Mouse (Mus musculus) left cerebral cortex, postnatal 25 days (tissue): ENCODE results near the gene Ptprj. TPM values are rescaled to one million over a fixed set of nuclear protein-coding genes. Genes with fewer than 3 reads are reported as not detected.

Experiments used
- DNase-seq, 2 experiments: peaks; one replicate each; pipeline ENCODE4 v3.0.0; 2022; ENCODE audit warnings: low spot score in 2 of 2, mixed read lengths in 1 of 2
- intact Hi-C: fragments of 180-260 bp; cut with DNase I; formaldehyde crosslinking; loops from one replicate; pipeline ENCODE4 v1.15.1; 2025
- total RNA-seq, 2 experiments: library from RNA; stranded (reverse); gene quantifications; 2 replicates each; pipeline ENCODE4 v1.2.3; 2021

Ptprj gene
- total RNA-seq, 2 experiments from 2014 or later, result 116 to 122 TPM

DNA sequence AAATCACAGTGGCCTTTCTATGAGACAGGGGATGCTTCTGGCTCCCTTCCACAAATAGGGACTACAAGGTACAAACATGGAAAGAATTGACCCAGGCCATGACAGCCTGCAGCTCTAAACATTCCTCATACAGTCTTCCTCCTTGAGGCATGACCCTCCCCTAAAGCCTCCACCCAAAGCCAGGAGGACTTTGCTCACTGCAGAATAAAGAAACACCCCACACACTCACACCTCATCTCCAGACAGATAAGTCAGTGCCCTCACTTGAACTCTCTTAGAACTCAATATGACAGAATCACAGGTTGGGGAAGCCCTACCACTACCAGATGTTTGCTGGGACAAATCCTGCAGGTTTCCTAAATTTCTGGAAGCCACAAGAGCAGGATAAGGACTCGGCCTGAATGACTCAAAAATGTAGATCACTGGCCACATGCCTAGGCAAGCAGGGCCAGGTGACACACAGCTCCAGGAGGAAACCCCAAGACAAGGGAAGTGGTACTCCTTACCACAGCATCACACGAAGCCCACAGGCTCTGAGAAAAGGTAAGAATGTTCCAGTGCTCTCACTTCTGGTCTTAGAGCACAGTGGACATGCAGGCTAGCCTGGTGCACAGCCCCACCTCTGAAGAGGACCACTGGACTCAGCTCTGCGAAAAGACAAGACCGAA, 84.3 kb downstream of the Ptprj start:
- peak in 1 of 2 experiments; percentile 1 for DNase-seq
- intact Hi-C loops, result no loop called here

DNA sequence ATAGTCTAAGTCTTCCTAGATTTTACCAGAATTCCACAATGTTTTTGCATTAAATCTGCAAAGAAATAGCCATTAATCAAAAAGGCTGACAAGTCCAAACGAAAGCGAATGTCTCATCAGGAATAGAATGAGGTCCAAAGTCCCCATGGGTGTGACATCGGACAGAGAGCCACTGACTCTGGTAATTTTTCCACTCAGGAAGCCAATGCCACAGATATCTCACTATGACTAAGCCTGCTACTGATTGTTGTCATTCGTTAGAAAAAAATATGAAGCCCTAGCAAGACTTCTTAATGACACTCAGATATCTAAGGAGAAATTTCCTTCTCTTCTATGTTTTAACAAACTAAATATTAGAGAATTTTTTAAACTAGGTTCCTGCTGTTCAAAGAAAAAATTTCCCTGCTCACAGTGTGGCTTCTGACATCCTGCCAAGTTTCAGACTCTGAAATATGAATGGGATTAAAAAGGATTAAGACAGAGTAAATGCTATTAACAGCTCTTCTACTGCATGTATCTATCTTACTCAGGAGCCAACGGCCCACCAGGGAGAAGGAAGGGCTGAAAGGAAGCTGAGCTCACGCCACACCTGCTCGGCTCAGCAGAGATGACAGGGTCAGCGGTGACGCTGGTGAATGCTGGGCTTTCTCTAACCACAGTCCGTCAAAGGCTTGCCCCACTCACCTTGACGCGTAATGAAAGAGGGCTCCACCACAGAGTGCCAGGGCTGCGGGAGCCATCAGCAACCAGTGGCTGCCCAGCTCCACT, 90.0 kb downstream of the Ptprj start:
- intact Hi-C loops, result no loop called here
- DNase-seq, result no peak

DNA sequence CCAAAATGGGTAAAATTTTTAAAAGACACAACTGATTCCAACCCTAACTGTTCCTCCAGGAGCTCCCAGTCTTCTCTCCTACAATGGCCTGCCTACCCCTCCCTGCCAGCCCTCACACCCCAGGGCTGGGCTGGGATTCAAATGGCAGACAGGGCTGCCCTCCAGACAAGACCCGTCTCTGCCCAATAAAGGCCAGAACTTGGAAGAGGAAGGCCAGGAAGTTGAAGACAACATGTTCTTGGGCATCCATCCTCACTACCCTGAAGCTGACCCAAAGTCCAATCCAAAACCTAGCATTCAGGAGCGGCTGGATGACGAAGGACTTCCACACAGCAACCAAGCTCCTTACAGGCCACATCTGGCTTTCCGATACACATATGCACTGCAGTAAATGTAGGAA, 90.6 kb downstream of the Ptprj start:
- DNase-seq, result no peak
- intact Hi-C loops, result no loop called here

DNA sequence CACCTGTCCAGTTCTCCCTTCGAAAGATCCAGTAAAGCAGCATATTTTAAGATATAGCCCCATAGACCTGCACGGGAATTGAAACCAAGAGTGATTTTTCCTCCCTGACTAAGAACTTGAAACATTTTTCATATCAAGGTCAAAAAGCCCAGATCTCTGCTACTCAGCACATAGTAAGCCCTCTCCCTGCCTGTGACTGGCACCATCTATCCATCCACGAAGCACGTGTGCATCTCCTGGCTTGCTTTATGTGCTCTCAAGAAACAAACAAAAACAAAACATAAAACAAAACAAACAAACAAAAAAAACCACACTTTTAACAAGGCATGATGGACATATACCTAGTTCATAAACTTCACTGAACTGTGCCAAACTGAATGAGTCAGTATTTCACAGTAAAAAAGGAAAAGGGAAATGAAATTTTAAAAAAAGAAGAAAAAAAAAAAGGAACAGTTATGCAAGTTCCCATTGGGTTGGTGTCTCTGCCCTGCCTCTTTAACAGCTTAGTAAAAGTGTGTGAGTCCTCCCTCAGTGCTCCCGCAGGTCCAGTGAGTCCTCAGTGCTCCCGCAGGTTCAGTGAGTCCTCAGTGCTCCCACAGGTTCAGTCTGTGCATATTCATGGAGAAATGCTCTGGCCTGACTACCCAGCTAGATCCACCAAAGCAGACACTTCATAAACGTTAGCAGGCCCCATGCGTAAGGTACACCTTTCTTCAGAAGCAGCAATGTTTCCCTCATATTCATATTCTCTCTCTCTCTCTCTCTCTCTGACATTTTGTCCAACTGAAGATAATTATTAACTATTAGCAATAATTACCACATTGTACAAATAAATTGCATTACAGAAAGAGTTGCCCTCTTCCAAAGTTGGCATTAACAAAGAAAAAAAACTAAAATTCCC, 91.5 kb downstream of the Ptprj start:
- intact Hi-C loops, result no loop called here
- no peak for DNase-seq

DNA sequence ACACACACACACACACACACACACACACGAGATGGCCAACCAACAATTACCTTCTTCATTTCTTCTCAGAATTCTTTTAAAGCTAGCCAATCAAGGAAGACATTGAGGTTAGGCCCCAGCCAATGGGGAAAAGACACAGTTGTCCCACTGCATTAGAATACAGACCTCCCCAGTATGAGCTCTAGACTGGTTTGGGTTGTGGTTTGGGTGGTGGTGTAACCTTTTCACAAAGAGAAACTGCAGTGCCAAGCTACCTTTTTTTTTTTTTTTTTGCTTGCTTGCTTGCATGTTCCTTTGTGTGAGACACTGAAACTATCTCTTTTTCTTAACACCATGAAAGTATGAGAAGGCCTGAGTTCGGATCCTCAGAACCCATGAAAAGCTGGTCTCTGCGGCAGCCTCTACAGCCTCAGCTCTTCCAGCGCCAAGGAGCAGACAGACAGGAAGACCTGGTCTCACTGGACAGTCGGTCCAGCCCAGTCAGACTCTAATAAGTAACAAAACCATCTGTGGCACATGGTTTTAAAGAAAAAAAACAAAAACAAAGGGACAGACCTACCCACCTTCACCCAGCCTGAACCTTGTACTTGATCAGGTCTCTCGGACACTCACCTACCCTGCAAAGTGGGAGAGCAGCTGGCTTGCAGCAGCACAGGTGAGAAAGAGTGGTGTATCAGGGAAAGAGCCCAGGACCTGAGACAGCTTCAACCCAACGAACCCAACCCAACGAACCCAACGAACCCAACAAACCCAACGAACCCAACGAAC, 92.8 kb downstream of the Ptprj start:
- DNase-seq, result no peak
- intact Hi-C loops, result no loop called here

DNA sequence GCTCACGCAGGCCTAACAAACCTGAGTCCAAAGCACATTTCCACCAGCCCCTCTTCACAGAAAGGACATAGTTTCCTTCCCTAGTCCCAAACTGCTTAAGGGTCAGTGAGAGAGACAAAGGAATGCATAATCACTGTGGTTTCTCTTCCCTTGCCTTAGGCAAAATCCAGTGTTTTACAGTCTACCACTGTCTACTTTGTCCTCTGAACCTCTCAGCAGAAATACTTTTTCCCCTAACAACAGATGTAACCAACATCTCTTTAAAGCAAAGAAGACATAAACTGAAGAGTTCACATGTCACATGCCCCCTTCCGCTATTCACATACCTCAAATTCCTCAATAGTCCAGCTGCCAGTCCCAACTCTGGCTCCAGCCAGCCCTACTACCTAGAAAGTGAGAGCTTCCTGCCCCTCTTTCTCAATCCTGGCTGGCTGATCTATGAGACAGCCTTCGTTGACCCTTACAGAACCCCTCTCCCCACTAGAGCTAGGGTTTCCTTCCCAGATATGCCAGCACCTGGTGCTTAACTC, 94.2 kb downstream of the Ptprj start:
- no peak for DNase-seq
- intact Hi-C loops, result no loop called here

DNA sequence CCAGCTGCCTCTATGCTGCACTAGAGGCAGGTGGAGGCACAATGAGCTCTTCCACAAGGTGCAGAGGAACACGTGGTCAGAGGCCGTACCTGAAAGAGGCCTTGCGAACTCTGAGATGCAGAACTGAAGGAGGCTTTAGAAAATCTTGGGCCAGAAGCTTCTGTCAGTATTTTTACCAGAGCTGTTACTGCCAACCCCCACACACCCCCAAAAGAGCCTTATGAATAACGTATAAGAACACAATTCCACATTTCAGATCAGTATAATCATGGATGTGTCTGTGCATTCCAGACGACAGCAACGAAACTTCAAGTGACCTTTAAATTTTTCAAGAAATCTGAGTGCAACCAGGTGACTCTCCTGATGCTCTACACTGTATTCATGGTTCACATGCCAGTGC, 98.9 kb downstream of the Ptprj start:
- intact Hi-C loops, result no loop called here
- DNase-seq, result peak in 1 of 2 experiments; percentile 73

DNA sequence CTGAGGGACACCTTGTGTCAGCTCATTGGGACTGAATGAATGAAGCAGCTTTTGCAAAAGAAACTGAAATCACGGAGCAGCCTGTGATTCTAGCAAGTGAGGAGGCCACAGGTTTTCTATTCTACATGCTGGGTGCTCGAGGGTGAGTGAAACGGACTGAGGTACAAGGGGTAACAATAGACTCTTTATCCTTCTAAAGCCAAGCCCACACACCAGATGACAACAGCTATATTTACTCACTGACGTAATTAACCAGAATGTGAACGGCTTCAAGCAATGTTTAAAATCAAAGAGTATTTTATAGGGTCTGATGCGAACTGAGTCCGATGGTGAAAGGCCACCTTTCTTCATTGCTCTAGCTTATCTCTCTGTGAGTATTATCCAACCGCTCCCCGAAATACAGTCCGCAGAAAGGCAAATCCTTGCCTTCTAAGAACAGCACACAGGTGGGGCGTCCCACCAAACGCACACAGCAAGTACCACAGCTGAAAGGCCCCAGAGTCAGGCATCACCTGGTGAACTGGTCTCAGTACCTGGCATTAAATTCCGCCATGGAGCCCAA, 99.6 kb downstream of the Ptprj start:
- intact Hi-C loops, result no loop called here
- DNase-seq, result peak in 1 of 2 experiments; percentile 74

DNA sequence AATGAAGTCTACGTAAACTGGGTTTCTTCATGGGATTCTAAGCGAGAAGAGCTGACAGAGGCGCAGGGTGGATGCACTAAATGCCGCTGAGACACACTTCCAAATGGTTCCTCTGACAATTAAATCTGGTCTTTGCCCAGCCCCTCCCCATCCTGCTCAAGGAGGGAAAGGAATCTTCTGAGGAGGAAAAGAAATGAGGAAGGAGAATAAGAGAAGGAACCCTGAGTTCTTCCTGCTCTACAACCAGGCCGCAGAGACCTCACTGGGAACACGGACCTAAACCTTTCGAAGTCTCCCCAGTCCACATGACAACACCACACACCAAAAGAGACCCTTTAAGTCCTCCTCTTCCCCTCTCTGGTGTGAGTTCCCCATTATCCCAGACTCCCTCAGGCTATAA, 101.9 kb downstream of the Ptprj start:
- intact Hi-C loops, result no loop called here
- no peak for DNase-seq

DNA sequence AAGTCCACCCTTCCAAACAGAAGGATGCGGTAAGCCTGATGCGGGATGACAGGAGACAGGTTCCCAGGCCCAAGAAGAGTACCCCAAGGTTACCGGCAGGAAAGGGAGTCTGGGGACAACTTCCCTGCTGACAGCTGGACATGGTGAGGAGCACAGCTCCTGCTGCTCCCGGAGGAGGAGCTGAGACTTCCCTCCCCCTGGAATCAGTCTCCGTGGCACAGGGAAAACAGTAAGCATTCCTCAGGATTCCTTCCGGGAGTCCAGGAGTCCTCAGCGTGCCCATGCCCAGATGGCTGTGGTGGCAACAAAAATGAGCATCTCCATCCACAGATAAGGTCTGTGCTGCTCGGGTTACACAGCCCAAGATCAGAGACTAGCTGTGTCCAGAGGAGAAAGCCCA, 102.8 kb downstream of the Ptprj start:
- intact Hi-C loops, result no loop called here
- no peak for DNase-seq

DNA sequence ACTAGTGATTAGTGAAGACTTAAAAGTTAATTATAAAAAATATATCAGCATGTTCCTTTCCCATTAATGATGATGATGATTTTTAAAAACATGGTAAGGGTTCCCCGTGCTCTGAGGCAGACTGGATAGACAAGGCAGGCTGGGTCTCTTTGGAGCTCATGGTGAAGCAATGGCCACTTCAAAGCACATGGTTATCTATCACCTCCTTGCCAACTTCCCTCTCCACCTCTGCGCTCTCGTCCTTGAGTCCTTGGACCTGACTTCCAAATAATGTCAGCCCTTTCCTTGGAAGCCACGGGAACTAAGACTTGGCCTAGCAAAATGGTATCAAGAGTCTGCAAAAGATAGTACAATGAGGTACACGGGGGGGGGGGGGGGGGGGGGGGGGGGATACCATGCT, 103.7 kb downstream of the Ptprj start:
- intact Hi-C loops, result no loop called here
- DNase-seq, result no peak

DNA sequence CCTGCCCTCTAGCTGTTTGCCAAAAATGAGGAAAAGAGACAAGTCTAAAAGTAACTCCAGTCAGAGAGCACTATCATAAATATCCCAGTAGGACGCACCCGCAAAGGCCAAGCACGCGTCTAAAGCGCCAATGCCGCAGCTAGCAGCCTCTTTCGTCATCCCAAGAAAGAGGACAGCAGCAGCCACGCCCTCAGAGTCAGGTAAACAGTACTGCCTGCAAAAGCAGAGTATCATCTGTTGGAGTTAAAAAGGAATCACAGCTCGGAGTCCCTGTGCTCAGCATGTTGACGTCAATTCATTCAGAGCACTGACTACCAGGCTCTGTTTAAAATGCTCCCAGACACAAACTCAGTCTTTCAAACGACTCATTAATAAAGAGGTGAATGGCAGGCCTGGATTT, 104.1 kb downstream of the Ptprj start:
- DNase-seq, result peak in 1 of 2 experiments; percentile 63
- intact Hi-C loops, result no loop called here

DNA sequence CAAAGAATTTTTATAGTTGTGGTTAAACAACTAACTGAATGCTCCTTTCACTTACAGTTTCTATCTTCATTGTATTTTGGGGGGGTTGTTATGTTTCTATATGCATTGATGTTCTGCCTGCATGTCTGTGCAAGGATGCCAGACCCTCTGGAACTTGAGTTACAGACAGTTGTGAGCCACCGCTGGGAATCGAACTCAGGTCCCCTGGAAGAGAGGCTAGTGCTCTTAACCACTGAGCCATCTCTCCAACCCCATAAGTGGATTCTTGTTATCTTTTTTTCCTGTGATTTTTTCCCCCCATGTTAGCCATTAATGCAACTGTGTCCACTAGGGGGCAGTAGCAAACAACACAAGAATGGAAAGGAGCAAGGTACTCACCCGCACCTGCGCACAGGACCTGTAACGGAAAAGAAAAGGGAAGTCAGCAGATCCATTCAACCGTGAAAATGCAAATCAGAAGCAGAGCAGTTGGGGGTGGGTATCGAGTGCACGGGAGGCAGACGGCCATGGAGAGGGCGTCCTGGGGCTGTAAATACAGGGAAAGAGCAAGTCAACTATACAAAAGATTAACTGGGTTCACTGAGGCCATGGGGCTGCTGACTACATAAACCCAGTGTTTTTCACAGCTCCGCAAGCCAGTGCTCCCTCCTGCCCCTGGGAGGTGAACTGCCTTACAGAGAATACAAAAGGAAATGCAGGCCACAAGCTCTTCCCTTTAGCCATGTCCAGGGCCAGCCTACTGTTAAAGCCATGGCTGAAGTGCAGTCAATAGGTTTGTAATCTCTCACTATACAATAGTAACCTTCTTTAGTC, 105.6 kb downstream of the Ptprj start:
- intact Hi-C loops, result loop anchor here (1.0 to 2.0 kb wide), 3 partner anchors 106 to 205 kb away; partner anchors contain the start of gene Ptprj
- DNase-seq, result peak; percentile 85 to 89

DNA sequence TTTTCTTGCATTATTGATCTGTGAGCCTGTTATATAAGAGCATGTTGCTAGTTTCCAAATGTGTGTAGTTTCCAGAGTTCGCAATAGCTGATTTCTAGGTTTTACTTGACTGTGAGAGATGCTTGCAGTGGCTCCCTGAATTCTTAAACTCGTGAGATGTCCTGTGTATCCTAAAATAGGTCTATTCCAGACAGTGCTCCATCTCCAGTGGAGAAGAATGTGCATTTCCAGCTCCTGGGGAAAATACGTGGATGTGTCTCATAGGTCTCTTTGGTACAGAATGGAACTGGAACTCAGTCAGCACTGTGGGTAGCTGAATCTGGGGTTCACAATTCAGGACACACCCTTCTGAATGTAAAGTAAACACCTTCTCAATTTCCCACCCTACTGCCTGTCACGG, 107.7 kb downstream of the Ptprj start:
- peak in 1 of 2 experiments; percentile 67 for DNase-seq
- intact Hi-C loops, result no loop called here

DNA sequence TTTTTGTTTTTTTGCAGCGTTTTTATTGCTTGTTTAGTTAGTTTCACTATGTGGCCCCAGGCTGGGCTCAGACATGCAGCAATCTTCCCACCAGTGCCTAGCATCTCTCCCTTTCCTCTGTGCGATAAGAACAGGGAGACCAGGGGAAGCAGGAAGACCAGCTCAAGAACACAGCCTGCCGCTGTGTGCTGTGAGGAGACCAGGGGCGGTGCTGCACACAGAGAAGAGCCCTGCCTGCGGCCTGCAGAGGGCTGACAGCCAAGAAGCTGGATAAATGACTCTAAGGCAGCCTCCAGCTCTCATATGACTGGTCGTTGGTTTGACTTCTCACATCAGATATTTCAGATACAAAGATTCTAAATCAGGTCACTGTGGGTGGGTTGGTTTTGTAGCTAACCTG, 110.3 kb downstream of the Ptprj start:
- intact Hi-C loops, result no loop called here
- DNase-seq, result peak in 1 of 2 experiments; percentile 50

DNA sequence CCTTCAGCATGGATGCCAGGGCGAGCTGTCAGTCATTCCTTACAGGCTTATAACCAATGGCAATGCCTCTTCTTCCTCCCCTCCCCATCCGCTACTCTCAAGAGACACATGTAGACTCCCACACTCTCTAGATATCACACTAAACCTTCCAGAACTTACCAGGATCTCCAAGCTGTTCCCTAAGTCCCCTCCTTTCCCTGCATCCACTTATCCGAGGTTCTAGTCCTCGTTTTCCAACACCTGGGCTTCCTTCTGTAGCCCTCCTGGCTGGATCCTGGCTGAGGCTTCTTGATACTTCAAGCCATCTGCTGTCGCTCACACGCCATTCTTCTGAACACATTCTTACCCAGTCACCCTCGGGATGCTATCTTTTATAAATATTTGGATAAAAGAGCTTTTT, 114.0 kb downstream of the Ptprj start:
- intact Hi-C loops, result no loop called here
- no peak for DNase-seq

DNA sequence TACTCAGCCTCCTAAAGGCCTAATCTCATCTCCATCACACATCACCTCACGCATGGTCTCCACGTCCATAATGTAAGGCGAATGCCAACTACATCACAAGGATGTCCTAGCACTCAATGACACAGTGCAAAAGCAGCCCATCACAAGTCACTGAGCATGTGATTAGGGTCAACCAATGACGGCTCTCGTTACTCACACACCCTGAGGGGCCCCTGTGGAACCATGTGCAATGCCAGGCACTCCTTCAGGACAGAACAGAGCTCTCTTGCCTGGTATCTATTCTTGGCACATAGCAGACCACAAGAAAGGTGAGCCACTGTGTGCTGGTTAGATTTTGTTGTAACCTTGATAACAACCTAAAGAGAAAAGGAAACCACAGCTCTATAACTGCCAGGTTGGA, 116.7 kb downstream of the Ptprj start:
- intact Hi-C loops, result no loop called here
- DNase-seq, result no peak

DNA sequence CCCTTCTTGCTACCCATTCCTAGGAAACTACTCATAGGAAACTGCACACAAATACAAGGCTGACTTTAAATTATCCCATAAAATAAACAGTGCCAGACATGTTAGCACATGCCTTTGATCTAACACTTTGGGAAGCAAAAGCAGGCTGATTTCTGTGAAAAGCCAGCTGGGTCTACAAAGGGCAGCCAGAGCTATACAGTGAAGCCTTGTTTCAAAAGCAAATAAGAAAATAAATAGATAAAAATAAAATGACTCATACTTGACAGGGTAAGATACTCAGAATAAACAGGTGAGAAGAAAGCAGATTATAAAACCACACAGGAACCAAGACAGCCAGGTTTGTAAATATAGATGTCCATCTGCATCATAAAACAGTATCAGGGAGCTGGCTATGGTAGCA, 118.2 kb downstream of the Ptprj start:
- intact Hi-C loops, result no loop called here
- no peak for DNase-seq
